Mouse (Mus musculus) bone marrow, adult 2 months (tissue): ENCODE results near the gene Gm17087.

Source experiments
- CTCF ChIP-seq: fragments of 200-500 bp; IDR thresholded peaks from 2 replicates; pipeline ENCODE4 v1.5.1; 2011; ENCODE audit warnings: low read length, control low read depth; ENCODE audit not compliant: control insufficient read depth, insufficient read depth
- POLR2A ChIP-seq: fragments of 200-500 bp; IDR thresholded peaks from 2 replicates; pipeline ENCODE4 v1.6.1; 2011; ENCODE audit warnings: low read depth, mild to moderate bottlenecking, control low read depth, low read length, borderline replicate concordance; ENCODE audit not compliant: control insufficient read depth

- no peak for TF ChIP-seq CTCF
- no peak for TF ChIP-seq POLR2A
Observed at GRCm38 (mm10) chr17:8552346-8553035, 14.3 kb downstream of the Gm17087 start.
